Mouse (Mus musculus) thymus, adult 2 months (tissue): Measurements from ENCODE around the gene Plcb1.

Experiments
- CTCF ChIP-seq: fragments of 200-500 bp; IDR thresholded peaks from 2 replicates; pipeline ENCODE4 v1.5.1; 2012; ENCODE audit warnings: mild to moderate bottlenecking, control low read depth, low read length, moderate library complexity, borderline replicate concordance; ENCODE audit not compliant: control insufficient read depth, poor library complexity, insufficient read depth; ENCODE audit errors: extremely low read depth
- POLR2A ChIP-seq: fragments of 200-500 bp; IDR thresholded peaks from 2 replicates; pipeline ENCODE4 v1.6.1; 2012; ENCODE audit warnings: mild to moderate bottlenecking, low read length, control low read depth, moderate library complexity; ENCODE audit not compliant: control insufficient read depth, poor library complexity, insufficient read depth; ENCODE audit errors: extremely low read depth

GRCm38 (mm10) chr2:135434947-135435515 lies 649.2 kb downstream of the Plcb1 start:
- TF ChIP-seq CTCF (no peak), POLR2A (no peak)
